Mouse (Mus musculus): ENCODE measurements at regions not wholly inside any gene's neighbourhood (a gene's known extent, or its start where the extent isn't known, plus 50 kb on each side); places are given as distances from the start of the nearest gene placed in this dataset.

GRCm38 (mm10) chr1:185923723-185924122, 193.4 kb downstream of the Lyplal1 start:
- Histone ChIP-seq H3K4me1 (replicated peaks; ENCODE audit: insufficient read depth, low read length) (no peaks in the 10 kb centered on the region), H3K4me3 (replicated peaks; ENCODE audit: low read depth, low read length) (no peak overlapping the region), H3K27ac (no peak overlapping the region), H3K36me3 (ENCODE audit: insufficient read depth, low read length) (no peaks in the 10 kb centered on the region), H3K4me2 (ENCODE audit: low read length) (no peak overlapping the region), H3K9me3 (replicated peaks; ENCODE audit: low read length) (no peaks in the 10 kb centered on the region), H3K9ac (ENCODE audit: low read depth, low read length) (no peak overlapping the region), H3K27me3 (ENCODE audit: insufficient read depth, low read length) (no peaks in the 10 kb centered on the region)
- DNase-seq (ENCODE audit: low spot score), result no peak
- WGBS, result 75% methylated on average over 2 of the region's 2 CpGs
- ATAC-seq (replicated peaks; ENCODE audit: low FRiP score, low read depth), result no peak
- TF ChIP-seq CTCF (IDR thresholded peaks at IDR 0.05; ENCODE audit: low read depth), result no peak

GRCm38 (mm10) chr1:185929000-185929399, 188.1 kb downstream of the Lyplal1 start:
- no peak for TF ChIP-seq CTCF (IDR thresholded peaks at IDR 0.05; ENCODE audit: low read depth)

GRCm38 (mm10) chr1:185929761-185930160, 187.3 kb downstream of the Lyplal1 start:
- DNase-seq (ENCODE audit: low spot score) (no peak), ATAC-seq (replicated peaks; ENCODE audit: low FRiP score, low read depth) (no peak)
- Histone ChIP-seq H3K4me2 (ENCODE audit: low read length) (no peak overlapping the region), H3K4me1 (replicated peaks; ENCODE audit: insufficient read depth, low read length) (no peaks in the 10 kb centered on the region), H3K36me3 (ENCODE audit: insufficient read depth, low read length) (no peaks in the 10 kb centered on the region), H3K9me3 (replicated peaks; ENCODE audit: low read length) (no peaks in the 10 kb centered on the region), H3K27ac (no peak overlapping the region), H3K27me3 (ENCODE audit: insufficient read depth, low read length) (no peaks in the 10 kb centered on the region), H3K9ac (ENCODE audit: low read depth, low read length) (no peak overlapping the region), H3K4me3 (replicated peaks; ENCODE audit: low read depth, low read length) (no peak overlapping the region)
- 85% methylated on average over 5 of the region's 5 CpGs for WGBS
- TF ChIP-seq CTCF (IDR thresholded peaks at IDR 0.05; ENCODE audit: low read depth), result peak; percentile 35; the same call in 1 of the 2 replicates

More at GRCm38 (mm10) chr1:185929000-185929399, 188.1 kb downstream of the Lyplal1 start:
- 26% methylated on average over 2 of the region's 2 CpGs for WGBS
- Histone ChIP-seq H3K27ac (no peak overlapping the region), H3K9me3 (replicated peaks; ENCODE audit: low read length) (no peaks in the 10 kb centered on the region), H3K4me1 (replicated peaks; ENCODE audit: insufficient read depth, low read length) (no peaks in the 10 kb centered on the region), H3K36me3 (ENCODE audit: insufficient read depth, low read length) (no peaks in the 10 kb centered on the region), H3K4me2 (ENCODE audit: low read length) (no peak overlapping the region), H3K9ac (ENCODE audit: low read depth, low read length) (no peak overlapping the region), H3K27me3 (ENCODE audit: insufficient read depth, low read length) (no peaks in the 10 kb centered on the region), H3K4me3 (replicated peaks; ENCODE audit: low read depth, low read length) (no peak overlapping the region)
- DNase-seq (ENCODE audit: low spot score) (no peak), ATAC-seq (replicated peaks; ENCODE audit: low FRiP score, low read depth) (no peak)

GRCm38 (mm10) chr1:185933623-185934022, 183.5 kb downstream of the Lyplal1 start:
- H3K27ac ChIP-seq, result no peak overlapping the region
- H3K36me3 ChIP-seq (ENCODE audit: insufficient read depth, low read length), result no peaks in the 10 kb centered on the region
- H3K9me3 ChIP-seq (replicated peaks; ENCODE audit: low read length), result no peaks in the 10 kb centered on the region
- H3K27me3 ChIP-seq (ENCODE audit: insufficient read depth, low read length), result no peaks in the 10 kb centered on the region
- H3K4me2 ChIP-seq (ENCODE audit: low read length), result no peak overlapping the region
- H3K4me1 ChIP-seq (replicated peaks; ENCODE audit: insufficient read depth, low read length), result no peaks in the 10 kb centered on the region
- H3K4me3 ChIP-seq (replicated peaks; ENCODE audit: low read depth, low read length), result no peak overlapping the region
- DNase-seq (ENCODE audit: low spot score) (no peak), ATAC-seq (replicated peaks; ENCODE audit: low FRiP score, low read depth) (no peak)
- 91% methylated on average over 3 of the region's 3 CpGs for WGBS
- H3K9ac ChIP-seq (ENCODE audit: low read depth, low read length), result no peak overlapping the region
- no peak for TF ChIP-seq CTCF (IDR thresholded peaks at IDR 0.05; ENCODE audit: low read depth)

GRCm38 (mm10) chr1:185937026-185937425, 180.1 kb downstream of the Lyplal1 start:
- Histone ChIP-seq H3K9me3 (replicated peaks; ENCODE audit: low read length) (no peaks in the 10 kb centered on the region), H3K27ac (no peak overlapping the region)
- no peak for ATAC-seq (replicated peaks; ENCODE audit: low FRiP score, low read depth)

GRCm38 (mm10) chr1:185939914-185940313, 177.2 kb downstream of the Lyplal1 start:
- Histone ChIP-seq H3K36me3 (ENCODE audit: insufficient read depth, low read length) (no peaks in the 10 kb centered on the region), H3K27me3 (ENCODE audit: insufficient read depth, low read length) (no peaks in the 10 kb centered on the region), H3K4me1 (replicated peaks; ENCODE audit: insufficient read depth, low read length) (no peaks in the 10 kb centered on the region), H3K4me3 (replicated peaks; ENCODE audit: low read depth, low read length) (no peak overlapping the region), H3K27ac (no peak overlapping the region), H3K4me2 (ENCODE audit: low read length) (no peak overlapping the region), H3K9me3 (replicated peaks; ENCODE audit: low read length) (no peaks in the 10 kb centered on the region), H3K9ac (ENCODE audit: low read depth, low read length) (no peak overlapping the region)
- no peak for DNase-seq (ENCODE audit: low spot score)
- WGBS, result 87% methylated on average over 3 of the region's 3 CpGs
- TF ChIP-seq CTCF (IDR thresholded peaks at IDR 0.05; ENCODE audit: low read depth), result no peak
- no peak for ATAC-seq (replicated peaks; ENCODE audit: low FRiP score, low read depth)

More at GRCm38 (mm10) chr1:185937026-185937425, 180.1 kb downstream of the Lyplal1 start:
- no peaks in the 10 kb centered on the region for H3K4me1 ChIP-seq (replicated peaks; ENCODE audit: insufficient read depth, low read length)
- H3K4me3 ChIP-seq (replicated peaks; ENCODE audit: low read depth, low read length), result no peak overlapping the region
- no peak for TF ChIP-seq CTCF (IDR thresholded peaks at IDR 0.05; ENCODE audit: low read depth)
- H3K36me3 ChIP-seq (ENCODE audit: insufficient read depth, low read length), result no peaks in the 10 kb centered on the region
- H3K9ac ChIP-seq (ENCODE audit: low read depth, low read length), result no peak overlapping the region
- DNase-seq (ENCODE audit: low spot score), result no peak
- H3K27me3 ChIP-seq (ENCODE audit: insufficient read depth, low read length), result no peaks in the 10 kb centered on the region
- H3K4me2 ChIP-seq (ENCODE audit: low read length), result no peak overlapping the region

GRCm38 (mm10) chr1:185940511-185940910, 176.6 kb downstream of the Lyplal1 start:
- H3K4me1 ChIP-seq (replicated peaks; ENCODE audit: insufficient read depth, low read length), result no peaks in the 10 kb centered on the region
- H3K4me3 ChIP-seq (replicated peaks; ENCODE audit: low read depth, low read length), result no peak overlapping the region
- H3K27ac ChIP-seq, result no peak overlapping the region
- H3K27me3 ChIP-seq (ENCODE audit: insufficient read depth, low read length), result no peaks in the 10 kb centered on the region
- TF ChIP-seq CTCF (IDR thresholded peaks at IDR 0.05; ENCODE audit: low read depth), result no peak
- no peak overlapping the region for H3K4me2 ChIP-seq (ENCODE audit: low read length)
- H3K9ac ChIP-seq (ENCODE audit: low read depth, low read length), result no peak overlapping the region
- DNase-seq (ENCODE audit: low spot score) (no peak), ATAC-seq (replicated peaks; ENCODE audit: low FRiP score, low read depth) (no peak)
- 62% methylated on average over 1 of the region's 1 CpGs for WGBS
- no peaks in the 10 kb centered on the region for H3K36me3 ChIP-seq (ENCODE audit: insufficient read depth, low read length)
- no peaks in the 10 kb centered on the region for H3K9me3 ChIP-seq (replicated peaks; ENCODE audit: low read length)

All from kidney, postnatal 0 days (tissue).